In the genomic region with DNA sequence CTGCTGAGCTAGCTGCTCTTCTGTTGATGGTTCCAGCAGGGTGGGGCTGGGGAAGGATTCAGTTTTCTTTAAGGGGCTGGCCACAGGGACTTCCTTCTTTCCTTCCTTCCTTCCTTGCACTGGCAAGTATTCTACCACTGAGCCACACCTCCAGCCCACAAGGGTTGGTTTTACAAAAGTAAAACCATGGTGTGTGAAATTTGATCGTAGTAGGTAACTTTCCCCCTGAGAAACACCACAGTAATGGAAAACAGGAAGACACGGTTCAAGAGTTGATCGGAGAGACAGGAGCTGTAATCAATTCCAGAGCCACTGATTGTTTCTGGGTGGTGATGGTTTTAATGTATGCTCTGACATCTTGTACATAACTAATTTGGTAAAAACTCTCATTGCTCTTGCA, we compare ENCODE assay signal across 35 mouse cellular contexts. TPM values are rescaled to one million over a fixed set of nuclear protein-coding genes. Genes with fewer than 3 reads are reported as not detected.
DNase-seq lines count a peak whose midpoint lies in the region; ATAC-seq lines count a peak whose summit lies in the region.
"Had no signal": no experiment of that assay in that cellular context is flagged by ENCODE, and none has a peak within 500 bp of the region (broad histone marks: within the 10 kb centered on the region; RNA-seq: fewer than 3 reads in every experiment).

No protein-coding gene starts in this region.

- no peak overlapping the region for H3K4me3 ChIP-seq in embryonic facial prominence, embryonic 11.5 days (ENCODE audit: low read depth, low read length)
- H3K4me3 ChIP-seq: forebrain, embryonic 12.5 days; gastrocnemius, adult 2 months; heart, adult 2 months; heart, embryonic 12.5 days; hindbrain, embryonic 10.5 days; intestine, embryonic 15.5 days; limb, embryonic 15.5 days; liver, embryonic 13.5 days; neural tube, embryonic 12.5 days had no signal

- no peak overlapping the region for H3K9ac ChIP-seq in embryonic facial prominence, embryonic 11.5 days (replicated peaks; ENCODE audit: low read length)
- H3K9ac ChIP-seq: forebrain, embryonic 12.5 days; forebrain, postnatal 0 days; heart, embryonic 12.5 days; intestine, embryonic 15.5 days; limb, embryonic 15.5 days; liver, embryonic 13.5 days; neural tube, embryonic 12.5 days had no signal

- H3K27ac ChIP-seq in embryonic facial prominence, embryonic 11.5 days (replicated peaks; ENCODE audit: low read depth, low read length) = 0 out of 2 replicates have a peak overlapping the region, but pooled peaks have one; percentile 23
- H3K27ac ChIP-seq: forebrain, embryonic 12.5 days; gastrocnemius, adult 2 months; heart, adult 2 months; hindbrain, embryonic 10.5 days; intestine, embryonic 15.5 days; kidney, postnatal 0 days; limb, embryonic 15.5 days; liver, embryonic 13.5 days; neural tube, embryonic 12.5 days; stomach, postnatal 0 days had no signal

- DNase-seq in embryo, embryonic 10.5 days (ENCODE audit: low spot score) = peak; percentile 40
- DNase-seq in embryo, embryonic 10 days (ENCODE audit: low spot score) = no peak
- DNase-seq in embryonic facial prominence, embryonic 11.5 days (ENCODE audit: low spot score) = peak; percentile 84
- no peak for DNase-seq in left cerebral cortex, adult 8-10 months (ENCODE audit: low spot score in 2 of 2)
- no peak for DNase-seq in frontal cortex, postnatal 36 days (ENCODE audit: low spot score in 2 of 2)
- no peak for DNase-seq in heart, postnatal 4 days
- DNase-seq: adrenal gland, postnatal 36 days; cerebellum, adult 2 months; cerebellum, postnatal 14 days; forebrain, postnatal 0 days; gastrocnemius, adult 2 months; gastrocnemius, postnatal 36 days; heart, adult 2 months; kidney, adult 8-10 months; kidney, postnatal 4 days; layer of hippocampus, adult 9-11 months; liver, embryonic 13.5 days; lung, adult 18-20 months; lung, postnatal 10 days; right cerebral cortex, postnatal 4 days; thymus, adult 18-20 months; thymus, postnatal 25 days had no signal

- WGBS in embryonic facial prominence, embryonic 11.5 days = 25% methylated on average over 3 of the region's 3 CpGs

- H3K4me2 ChIP-seq in embryonic facial prominence, embryonic 11.5 days (ENCODE audit: low read depth, low read length) = no peak overlapping the region
- H3K4me2 ChIP-seq: forebrain, embryonic 12.5 days; heart, embryonic 12.5 days; intestine, embryonic 15.5 days; limb, embryonic 15.5 days; liver, embryonic 13.5 days; midbrain, embryonic 11.5 days; neural tube, embryonic 12.5 days had no signal

- 0 out of 2 replicates have a peak, but pooled peaks cover 2% of the 10 kb centered on the region for H3K4me1 ChIP-seq in embryonic facial prominence, embryonic 11.5 days (ENCODE audit: control insufficient read depth, insufficient read depth, low read length)

- H3K36me3 ChIP-seq in embryonic facial prominence, embryonic 11.5 days (replicated peaks; ENCODE audit: control insufficient read depth, insufficient read depth, low read depth, low read length) = no peaks in the 10 kb centered on the region
- H3K36me3 ChIP-seq: forebrain, embryonic 12.5 days; heart, embryonic 12.5 days; hindbrain, embryonic 10.5 days; intestine, embryonic 15.5 days; limb, embryonic 15.5 days; liver, embryonic 13.5 days; neural tube, embryonic 12.5 days had no signal

- no peaks in the 10 kb centered on the region for H3K9me3 ChIP-seq in embryonic facial prominence, embryonic 11.5 days (replicated peaks; ENCODE audit: control insufficient read depth, low read length)
- H3K9me3 ChIP-seq: forebrain, embryonic 12.5 days; hindbrain, embryonic 10.5 days; intestine, embryonic 15.5 days; limb, embryonic 15.5 days; liver, embryonic 13.5 days; neural tube, embryonic 12.5 days had no signal

- ATAC-seq in embryonic facial prominence, embryonic 11.5 days (replicated peaks; ENCODE audit: insufficient number of reproducible peaks, low FRiP score, low TSS enrichment, low read depth) = peak; percentile 58; the same call in 1 of the 2 replicates
- ATAC-seq in granulocyte monocyte progenitor cell, adult 5-6 weeks (replicated peaks; ENCODE audit: poor library complexity, severe bottlenecking) = peak; percentile 52
- peak; percentile 38 for ATAC-seq in megakaryocyte, adult 5-6 weeks (ENCODE audit: poor library complexity, severe bottlenecking)
- ATAC-seq: forebrain, postnatal 0 days; hindbrain, embryonic 16.5 days; intestine, embryonic 15.5 days; midbrain, embryonic 16.5 days had no signal

- H3K27me3 ChIP-seq in embryonic facial prominence, embryonic 11.5 days (ENCODE audit: control insufficient read depth, insufficient read depth, low read length) = no peaks in the 10 kb centered on the region
- H3K27me3 ChIP-seq: forebrain, embryonic 12.5 days; heart, embryonic 12.5 days; intestine, embryonic 15.5 days; limb, embryonic 15.5 days; neural tube, embryonic 12.5 days had no signal

RNA-seq across cellular contexts. Expression of a gene that starts 18.6 kb away (rescaled TPM):
- polyA plus RNA-seq in embryonic facial prominence, embryonic 11.5 days (2014; fragmentation: Nextera tagmentation; extraction: Ambion mirVana) = 11.1 and 13.3 TPM in 2 replicates
- 10.7 and 11.2 TPM in 2 replicates for total RNA-seq in granulocyte monocyte progenitor cell, adult 5-6 weeks (2014; fragmentation: Nextera tagmentation)
- total RNA-seq in granulocyte monocyte progenitor cell, adult 5-6 weeks (2017) = 5.6 and 6.4 TPM in 2 replicates
- 4.3 and 7.7 TPM in 2 replicates for total RNA-seq in megakaryocyte, adult 5-6 weeks (2015)
- total RNA-seq in megakaryocyte, adult 5-6 weeks (2017) = 2.4 TPM in 2 replicates
- total RNA-seq in left cerebral cortex, adult 8-10 months (2022) = 100 to 1,000 TPM; 105 to 113 (median 110) TPM
- 100 to 1,000 TPM; 201 to 216 TPM for total RNA-seq in heart, postnatal 4 days (2021)

RNA-seq across cellular contexts. Expression of a gene that starts 34.0 kb away (rescaled TPM):
- polyA plus RNA-seq in embryonic facial prominence, embryonic 11.5 days (2014; fragmentation: Nextera tagmentation; extraction: Ambion mirVana) = 7.1 and 7.7 TPM in 2 replicates
- total RNA-seq in granulocyte monocyte progenitor cell, adult 5-6 weeks (2014; fragmentation: Nextera tagmentation) = 9.7 and 11.5 TPM in 2 replicates
- 6.5 and 8.3 TPM in 2 replicates for total RNA-seq in granulocyte monocyte progenitor cell, adult 5-6 weeks (2017)
- total RNA-seq in megakaryocyte, adult 5-6 weeks (2015) = 3.7 and 4.8 TPM in 2 replicates
- 4.2 and 5.7 TPM in 2 replicates for total RNA-seq in megakaryocyte, adult 5-6 weeks (2017)
- 10 to 100 TPM; 14.2 to 17.0 (median 14.8) TPM for total RNA-seq in left cerebral cortex, adult 8-10 months (2022)
- 1 to 10 TPM; 6.4 to 8.0 TPM for total RNA-seq in heart, postnatal 4 days (2021)

Comparison
In these comparisons a context has a peak if more than half of its experiments do, and no peak if none do; other contexts are left out.
1. DNase-seq: peak in embryo, embryonic 10.5 days (single experiment) and embryonic facial prominence, embryonic 11.5 days (single experiment); none in embryo, embryonic 10 days (single experiment), left cerebral cortex, adult 8-10 months (0 of 2), frontal cortex, postnatal 36 days (0 of 2) and heart, postnatal 4 days (single experiment).
2. RNA of a gene that starts 18.6 kb away (total RNA-seq): 201 to 216 TPM in heart, postnatal 4 days and 105 to 113 TPM in left cerebral cortex, adult 8-10 months; 5.6 to 11.2 TPM in granulocyte monocyte progenitor cell, adult 5-6 weeks and 2.4 to 7.7 TPM in megakaryocyte, adult 5-6 weeks; every median in the first group is over 4 times any median in the second.
3. Peak in every context shown above with its lines, with median percentiles within 50 percentile points of each other: ATAC-seq.